Mouse (Mus musculus): ENCODE data around the gene Msi2.

Msi2 gene

DNA sequence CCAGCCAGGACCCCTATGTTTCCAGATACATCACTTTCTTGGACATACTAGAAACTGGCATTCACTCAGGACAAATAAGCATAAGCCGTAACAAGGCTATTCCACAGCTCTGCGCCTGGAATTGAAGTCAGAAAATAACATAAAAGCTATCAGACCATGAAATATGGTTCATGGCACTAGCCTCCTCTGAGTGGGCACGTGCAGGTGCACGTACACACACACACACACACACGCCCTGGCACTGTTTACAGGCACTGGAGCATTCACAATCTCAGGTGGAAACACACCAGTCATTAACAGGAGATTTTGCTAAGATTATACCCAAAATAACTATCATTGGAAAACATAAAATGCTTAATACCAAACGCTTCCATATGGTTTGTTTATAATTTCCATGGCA, 81.4 kb downstream of the Msi2 start:
- DNase-seq (ENCODE audit: low read depth, low spot score), result no peak

DNA sequence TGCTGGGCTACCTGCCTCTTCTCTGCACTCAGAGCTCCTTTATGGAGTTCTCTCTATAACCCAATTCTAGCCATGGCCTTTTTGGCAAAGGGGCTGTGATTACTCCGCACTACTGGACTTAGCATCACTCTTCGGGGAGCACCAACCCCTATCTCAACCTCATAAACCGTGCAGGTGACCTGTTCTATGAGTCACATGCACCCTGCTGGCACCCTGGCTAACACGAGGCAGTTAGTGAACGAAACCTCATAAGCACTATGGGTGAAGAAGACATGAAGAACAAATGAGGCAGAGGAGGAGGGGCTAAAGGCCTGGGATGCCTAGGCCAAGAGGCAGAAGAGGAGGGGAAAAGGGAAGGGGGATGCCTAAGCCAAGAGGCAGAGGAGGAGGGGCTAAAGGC, 82.0 kb downstream of the Msi2 start:
- DNase-seq (ENCODE audit: low read depth, low spot score), result no peak

DNA sequence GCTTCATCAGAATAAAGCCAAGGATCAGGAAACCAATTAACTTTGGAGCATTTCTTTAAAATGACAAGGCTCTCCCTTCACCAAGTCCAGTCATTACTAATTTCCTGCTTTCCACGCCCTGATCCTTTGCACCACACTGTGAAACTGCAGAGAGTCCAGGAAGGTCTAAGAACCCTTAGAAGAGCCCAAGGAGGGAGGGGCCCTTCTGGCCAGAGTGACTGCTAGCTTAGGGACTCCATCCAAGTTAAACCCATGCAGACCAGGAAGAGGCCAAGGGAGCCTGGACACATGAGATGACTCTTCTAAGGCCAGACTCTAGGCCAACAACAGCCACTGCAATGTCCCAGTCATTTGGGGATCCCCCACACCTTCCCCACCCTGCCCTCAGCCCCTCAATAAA, 83.7 kb downstream of the Msi2 start:
- no peak for DNase-seq (ENCODE audit: low read depth, low spot score)

DNA sequence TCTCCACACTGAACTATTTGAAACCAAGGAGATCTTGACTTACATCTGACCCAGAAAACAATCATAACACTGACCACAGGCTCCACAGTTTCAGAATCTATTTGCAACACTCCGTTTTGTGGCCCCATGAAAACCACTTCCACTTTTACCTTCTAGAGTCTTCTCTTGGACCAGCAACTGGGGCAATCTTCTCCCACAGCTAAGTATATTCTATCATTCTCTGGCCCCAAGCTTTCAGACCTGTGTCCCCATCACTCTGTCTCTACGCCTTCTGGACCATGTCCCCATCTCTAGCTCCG, 86.4 kb downstream of the Msi2 start:
- DNase-seq (ENCODE audit: low read depth, low spot score), result no peak

DNA sequence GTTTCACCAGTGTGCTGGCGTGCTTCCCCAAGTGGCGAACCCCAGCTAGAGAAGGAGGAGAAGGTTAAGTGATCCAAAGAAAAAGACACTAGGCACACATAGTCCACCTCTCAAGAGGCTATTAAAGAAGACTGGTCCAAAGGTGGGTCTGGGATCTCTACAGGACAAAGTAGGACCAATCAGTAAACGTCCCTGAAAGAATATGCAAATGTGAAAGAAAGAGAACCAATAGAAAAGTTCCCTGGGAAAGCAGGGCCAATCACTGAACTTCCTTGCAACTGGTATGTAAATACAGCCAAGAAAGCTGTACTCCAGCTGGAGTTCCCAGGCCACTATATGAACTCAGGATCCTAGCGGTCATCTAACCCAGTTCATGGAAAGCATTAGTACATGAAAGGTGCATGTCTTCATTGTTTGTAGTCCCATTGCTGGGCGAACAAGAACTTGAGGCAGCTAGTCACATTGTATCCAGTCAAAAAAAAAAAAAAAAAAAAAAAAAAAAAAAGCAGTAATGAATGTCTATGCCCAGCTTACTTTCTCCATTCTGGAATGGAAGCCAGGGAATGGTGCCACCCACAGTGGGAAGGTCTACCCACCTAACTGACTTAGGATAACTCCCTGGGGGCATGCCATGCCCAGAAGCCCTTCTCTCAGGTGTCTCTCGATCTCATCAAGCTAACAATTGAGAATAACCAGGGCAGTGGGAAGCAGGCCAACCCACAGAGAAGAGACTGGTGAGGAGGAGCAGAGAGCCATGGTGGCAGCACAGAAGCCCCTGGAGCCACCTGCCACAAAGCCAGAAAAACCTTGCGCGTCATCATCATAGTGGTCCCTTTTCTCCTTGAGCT, 87.0 kb downstream of the Msi2 start:
- DNase-seq (ENCODE audit: low read depth, low spot score), result no peak

DNA sequence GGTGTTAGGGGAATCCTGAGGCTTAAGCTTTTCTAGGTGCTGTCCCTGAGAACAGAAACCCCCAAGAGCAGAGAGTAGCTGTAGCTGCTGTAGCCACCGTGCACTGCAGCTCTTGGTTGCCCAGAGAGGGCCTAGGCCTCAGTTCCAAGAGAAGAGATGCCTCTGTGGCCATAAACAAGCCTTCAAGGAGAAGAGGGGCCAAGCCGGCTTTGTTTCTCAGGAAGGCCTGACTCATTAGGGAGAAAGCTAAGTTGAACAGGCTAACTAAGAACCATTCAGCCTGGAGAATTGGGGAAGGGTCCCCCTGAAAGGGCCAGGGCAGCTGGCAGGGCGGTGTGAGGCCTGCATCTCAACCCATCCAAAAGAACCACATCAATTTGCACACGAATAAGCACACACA, 88.7 kb downstream of the Msi2 start:
- no peak for DNase-seq (ENCODE audit: low read depth, low spot score)

DNA sequence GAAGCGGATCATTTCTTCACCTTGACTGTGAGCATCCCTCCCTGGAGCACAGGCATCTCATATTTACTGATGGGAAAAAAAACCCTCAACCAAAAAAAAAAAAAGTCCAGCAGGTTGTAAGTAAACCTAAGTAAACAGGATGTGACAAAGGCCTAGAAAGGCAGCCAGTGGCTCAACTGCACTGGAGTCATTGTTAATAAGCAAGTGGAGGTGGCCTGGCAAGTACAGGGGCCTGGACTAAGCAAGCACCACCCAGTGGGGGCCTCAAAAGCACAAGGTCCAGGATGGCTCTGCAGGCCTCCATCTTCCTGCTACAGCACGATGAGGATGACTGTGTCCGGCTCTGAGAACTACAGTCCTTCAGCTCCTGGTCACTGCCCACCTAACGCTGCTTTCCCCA, 89.1 kb downstream of the Msi2 start:
- no peak for DNase-seq (ENCODE audit: low read depth, low spot score)

DNA sequence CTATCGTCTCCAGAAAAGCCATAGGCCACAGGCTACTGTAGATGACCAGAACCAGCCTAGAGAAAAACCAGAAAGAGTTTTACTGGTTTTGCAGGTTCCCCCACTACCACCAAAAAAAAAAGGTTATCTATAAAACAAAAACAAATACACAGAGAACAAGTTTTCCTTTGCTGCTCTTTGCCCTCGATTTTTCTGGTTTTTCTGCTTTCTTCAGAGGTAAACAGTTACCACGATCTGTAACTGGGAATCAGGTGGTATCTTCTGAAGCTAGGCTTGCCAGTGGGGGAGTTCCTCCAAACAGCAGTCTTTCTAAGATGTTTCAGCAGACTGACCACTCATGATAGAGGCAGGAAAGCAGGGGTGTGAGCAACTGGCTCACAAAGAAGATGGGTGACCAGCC, 89.6 kb downstream of the Msi2 start:
- DNase-seq (ENCODE audit: low read depth, low spot score), result no peak

DNA sequence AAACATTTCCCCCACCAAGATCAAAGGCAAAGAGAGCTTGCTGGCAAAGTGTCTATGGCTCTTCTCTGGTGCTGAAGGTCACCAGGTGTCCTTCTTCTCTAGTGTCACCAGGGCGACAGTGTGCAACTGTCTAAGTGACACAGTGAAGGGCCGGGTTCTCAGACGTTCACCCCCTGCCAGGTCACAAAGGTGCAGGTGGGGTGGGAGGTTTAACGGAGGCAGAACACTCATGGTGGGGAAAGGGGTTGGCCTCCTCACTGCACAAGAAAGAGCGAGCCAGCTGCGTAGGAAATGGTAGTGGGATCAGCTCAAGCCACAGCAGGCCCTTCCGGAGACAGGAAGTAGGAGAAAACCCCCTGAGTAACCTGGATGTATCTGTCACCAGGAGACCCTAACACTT, 91.0 kb downstream of the Msi2 start:
- DNase-seq (ENCODE audit: low read depth, low spot score), result no peak

DNA sequence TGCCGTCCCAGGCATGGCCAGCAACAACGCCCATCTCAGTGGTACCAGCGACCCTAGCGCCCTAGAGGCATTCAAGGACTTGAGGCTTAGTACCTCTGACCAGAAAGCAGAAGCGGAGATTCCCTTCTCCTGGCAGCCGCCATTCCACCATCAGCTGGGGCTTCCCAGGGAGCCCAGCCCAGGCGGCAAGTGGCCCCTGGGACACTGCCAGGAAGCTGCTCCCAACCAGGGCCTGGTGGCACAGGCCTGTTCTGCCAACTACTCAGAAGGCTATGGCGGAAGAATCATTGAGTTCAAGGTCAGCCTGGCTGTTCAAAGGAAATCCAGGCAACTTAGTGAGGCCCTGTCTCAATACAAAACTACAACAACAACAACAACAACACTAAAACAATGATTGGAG, 91.7 kb downstream of the Msi2 start:
- DNase-seq (ENCODE audit: low read depth, low spot score), result no peak

DNA sequence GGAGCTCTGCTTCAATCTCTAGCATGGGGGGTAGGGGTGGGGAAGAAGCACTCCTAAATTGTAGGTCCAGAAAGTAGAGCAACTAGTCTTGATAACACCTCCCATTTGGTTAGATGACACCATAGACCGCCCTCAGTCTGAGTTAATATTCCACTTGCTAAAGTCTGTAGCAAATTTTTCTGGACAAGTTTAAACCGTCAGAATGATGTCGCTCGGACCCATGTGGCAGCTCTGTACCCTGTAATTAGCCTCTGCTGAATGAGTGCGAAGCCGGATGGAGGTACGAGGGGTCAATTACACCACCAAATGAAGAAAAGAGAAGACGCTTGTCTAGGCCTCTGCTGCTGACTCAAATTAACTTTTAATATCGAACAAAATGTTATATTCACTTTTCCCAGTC, 92.3 kb downstream of the Msi2 start:
- no peak for DNase-seq (ENCODE audit: low read depth, low spot score)

DNA sequence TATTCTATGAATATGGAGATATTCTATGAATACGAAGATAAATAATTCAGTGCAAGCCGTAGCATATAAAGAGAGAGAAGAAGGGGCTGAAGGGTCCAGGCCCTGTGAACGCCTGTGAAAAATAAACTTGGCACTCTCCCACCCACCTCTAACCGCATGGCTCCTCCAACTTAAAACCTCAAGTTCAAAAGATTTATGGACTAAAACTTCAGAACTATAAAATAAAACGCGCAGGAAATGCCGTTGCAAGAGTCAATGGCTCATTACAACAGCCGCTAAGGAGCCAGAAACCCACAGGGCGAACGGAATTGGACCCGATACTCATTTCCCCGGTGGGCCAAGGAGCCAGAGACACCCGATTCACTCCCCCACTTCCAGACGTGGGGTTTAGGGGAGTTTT, 93.2 kb downstream of the Msi2 start:
- no peak for DNase-seq (ENCODE audit: low read depth, low spot score)

DNA sequence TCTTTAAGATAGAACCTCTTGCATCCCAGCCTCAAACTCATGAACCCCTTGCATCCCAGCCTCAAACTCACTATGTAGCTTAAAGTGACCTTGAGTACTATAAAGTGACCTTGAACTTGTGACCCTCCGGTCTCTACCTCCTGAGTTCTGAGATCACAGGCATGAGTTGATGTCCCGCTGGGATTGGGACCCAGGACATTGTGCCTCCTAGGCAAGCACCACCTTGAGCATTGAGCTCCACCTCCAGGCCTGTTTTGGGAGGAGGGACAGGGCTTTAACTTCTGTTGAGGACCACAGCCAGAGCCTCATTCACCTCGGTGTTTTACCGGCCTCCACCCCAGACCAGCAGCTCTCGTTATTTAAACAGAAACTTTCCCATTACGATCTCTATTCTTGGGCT, 93.7 kb downstream of the Msi2 start:
- peak; percentile 80 for DNase-seq (ENCODE audit: low read depth, low spot score)

DNA sequence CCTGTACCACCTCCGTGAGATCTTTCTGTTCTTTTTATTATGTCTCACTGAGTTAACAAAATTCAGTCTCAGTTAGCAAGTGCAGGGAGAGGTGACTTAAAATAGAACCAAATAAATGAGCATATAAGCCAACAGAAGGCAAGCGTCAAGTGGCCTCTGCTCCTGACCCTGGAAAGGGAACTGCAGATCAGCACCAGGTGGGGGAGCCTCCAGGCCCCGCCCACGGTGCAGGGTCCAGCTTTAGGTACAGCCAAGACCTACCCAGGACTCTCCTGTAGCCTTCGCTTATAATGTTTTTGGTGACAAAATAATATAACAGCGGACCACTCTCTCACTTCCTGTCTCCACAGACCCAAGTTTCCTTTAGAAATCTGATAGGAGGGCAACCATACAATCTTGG, 94.6 kb downstream of the Msi2 start:
- no peak for DNase-seq (ENCODE audit: low read depth, low spot score)

DNA sequence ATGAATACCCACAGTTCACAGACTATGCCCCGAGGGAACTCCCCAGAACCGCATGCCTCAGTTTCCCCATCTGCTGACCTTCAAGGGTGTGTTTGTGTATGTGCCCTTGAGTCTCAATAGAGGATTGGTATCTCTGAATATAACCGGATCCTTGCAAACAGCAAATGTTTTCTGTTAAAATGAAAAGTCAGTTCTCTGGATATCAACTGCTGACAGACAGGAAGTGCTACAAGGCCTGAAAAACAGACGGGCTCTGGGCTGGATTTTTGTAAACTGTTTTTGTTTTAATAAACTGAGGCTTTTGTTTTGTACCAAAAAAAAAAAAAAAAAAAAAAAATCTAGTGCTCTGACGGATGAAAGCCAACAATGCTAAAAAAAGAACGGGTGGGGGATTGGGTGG, 95.8 kb downstream of the Msi2 start:
- DNase-seq (ENCODE audit: low read depth, low spot score), result no peak

DNA sequence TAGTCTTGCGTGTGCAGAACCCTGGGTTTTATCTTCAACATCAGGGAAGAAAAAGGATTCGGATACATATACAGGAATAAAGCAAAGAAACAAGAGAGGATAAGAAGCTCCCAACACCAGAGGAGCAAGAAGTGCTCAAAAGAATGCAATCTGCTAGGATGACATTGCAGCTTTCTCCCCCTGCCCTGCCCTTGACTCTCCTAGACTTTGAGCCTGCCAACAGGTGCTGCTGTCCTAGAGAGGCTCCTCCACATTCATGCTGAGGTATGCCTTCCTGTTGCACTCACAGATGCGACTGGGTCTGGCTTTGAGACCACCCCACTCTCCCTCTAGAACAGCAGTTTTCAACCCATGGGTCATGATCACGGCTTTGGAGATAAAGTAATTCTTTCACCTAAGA, 96.5 kb downstream of the Msi2 start:
- DNase-seq (ENCODE audit: low read depth, low spot score), result no peak

DNA sequence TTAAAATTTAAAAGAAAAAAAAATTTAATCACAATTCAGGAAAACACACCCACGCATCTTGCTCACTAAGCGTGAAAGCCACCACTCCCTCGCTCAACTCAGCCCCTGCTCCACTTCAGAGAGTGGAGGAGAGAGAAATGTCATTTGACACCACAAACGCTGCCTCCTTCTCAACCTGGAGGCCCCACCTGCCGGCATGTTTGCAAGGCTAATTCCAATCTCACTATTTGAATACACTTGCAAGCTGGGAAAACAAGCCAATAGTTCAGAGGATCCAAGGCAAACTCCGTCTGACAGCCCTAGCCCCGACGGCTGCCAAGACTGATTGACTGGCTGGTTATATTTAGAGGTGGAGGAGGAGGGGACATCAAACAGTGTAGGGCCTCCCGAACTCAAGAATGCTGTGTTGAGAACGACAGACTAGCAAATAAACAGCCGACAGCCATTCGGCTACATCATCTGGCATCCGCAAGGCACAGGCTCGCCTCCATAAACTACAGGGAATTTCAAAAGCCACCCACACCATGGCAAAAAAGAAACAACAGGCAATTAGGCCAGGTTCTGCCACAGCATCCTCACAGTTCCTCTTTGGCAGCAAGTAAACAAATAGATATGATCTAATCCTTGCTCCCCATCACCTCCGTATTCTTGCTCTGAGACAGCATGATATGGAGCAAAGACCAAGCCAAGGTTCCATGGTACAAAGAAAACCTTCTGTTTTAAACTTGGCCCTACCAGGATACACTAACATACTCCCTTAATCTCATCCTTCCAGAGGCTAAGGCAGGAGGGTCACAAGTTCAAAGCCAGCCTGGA, 97.9 kb downstream of the Msi2 start:
- DNase-seq (ENCODE audit: low read depth, low spot score), result no peak

DNA sequence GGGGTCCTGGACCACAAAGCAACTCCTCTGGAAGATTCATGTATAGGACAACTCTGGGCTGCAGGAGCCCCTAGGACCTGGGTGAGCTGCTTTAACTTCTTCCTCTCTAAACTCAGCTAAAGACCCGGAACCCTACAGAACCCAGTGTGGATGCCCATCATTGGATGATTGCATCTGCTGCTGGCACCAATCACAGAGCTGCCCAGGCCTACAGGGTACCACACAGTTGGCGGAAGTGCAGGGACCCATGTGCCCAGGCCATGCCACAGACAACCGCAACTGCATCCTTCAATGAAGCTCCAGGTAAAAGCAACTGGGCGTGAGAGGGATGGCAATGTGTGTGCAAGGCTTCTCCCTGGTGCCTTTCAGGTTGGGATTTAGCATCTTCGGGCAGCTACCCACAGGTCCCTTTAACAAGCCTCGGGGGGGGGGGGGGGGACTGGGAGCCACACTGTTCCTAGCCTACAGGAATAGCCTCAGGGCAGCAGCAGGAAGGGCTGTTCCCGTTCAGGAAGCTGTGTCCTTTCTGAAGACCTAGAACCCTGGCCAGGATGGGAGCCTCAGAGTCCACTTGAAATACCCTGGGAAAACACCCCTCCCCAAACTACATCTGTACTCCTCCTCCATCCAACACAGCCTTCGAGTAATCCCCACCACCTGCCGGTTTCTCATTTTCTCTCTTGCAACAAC, 98.7 kb downstream of the Msi2 start:
- DNase-seq (ENCODE audit: low read depth, low spot score), result no peak

DNA sequence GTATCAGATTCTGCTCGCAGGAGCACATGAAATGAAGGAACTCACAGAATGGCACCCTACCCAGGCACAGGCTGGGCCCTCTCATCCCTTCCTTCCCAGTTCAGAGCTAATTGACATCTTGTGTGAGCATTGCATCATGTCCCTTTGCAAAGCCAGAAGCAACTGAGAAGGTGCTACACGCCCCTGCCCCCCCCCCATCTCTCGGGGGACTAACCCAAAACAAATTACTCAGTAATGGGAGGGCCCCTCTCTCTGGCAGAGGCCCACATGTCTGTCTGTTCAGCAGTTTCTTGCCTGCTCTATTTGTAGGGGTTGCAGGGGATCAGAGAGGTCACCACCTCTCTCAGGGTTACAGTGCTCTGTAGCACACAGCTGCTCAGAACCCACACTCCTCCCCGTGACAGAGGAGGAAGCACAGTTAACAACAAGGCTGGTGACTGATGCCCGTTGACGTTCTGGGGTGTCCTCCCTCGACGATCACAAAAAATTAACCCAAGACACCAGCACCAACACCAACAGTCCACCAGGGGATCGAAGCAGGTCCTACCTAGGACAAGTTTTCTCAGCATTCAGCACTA, 99.5 kb downstream of the Msi2 start:
- DNase-seq (ENCODE audit: low read depth, low spot score), result no peak

DNA sequence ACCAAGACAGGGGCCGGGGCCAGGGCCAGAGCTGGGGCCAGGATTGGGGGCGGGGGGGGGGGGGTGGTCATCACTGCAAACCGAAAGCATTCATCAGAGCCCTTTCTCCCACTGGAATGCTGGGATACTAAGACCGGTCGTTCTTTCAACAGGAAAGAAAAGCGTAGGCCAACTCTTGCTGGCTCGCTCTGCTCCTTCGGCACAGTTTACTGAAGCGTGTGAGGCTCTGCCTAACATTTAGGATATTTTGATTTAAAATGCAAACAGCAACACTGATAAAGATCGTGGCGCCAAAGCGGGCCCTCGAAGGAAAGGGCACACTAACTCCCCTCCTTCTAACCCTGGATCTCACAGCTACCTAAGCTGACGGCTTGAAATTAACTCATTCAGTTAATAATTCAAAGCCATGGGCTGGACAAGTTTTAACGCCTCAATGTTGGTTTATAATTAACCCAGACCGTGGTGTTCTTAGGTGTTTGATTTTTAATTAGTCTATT, 100.3 kb downstream of the Msi2 start:
- DNase-seq (ENCODE audit: low read depth, low spot score), result no peak

DNA sequence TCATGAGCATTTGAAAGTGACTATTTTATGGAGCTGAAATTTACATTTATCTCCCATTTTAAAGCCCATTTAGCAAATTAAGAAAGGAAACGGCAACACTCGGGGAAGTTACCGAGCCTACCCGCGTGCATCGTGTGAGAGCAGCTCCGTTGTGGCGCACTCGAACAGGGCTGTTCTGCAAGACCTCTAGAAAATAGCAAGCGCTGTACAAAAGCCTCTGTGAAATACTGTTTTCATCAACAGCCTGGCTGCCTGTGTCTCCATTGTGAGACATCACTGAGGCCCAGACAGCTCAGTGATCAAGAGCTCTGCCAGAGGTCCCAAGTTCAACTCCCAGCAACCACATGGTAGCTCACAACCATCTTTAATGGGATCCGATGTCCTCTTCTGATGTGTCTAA, 100.9 kb downstream of the Msi2 start:
- no peak for DNase-seq (ENCODE audit: low read depth, low spot score)

All from WW6 (cell line).